Mouse (Mus musculus): Measurements from ENCODE around the gene Mrm2.
A peak's percentile ranks its signal among the peaks of the same experiment; 100 is the strongest.
"Not testable (repeated sequence)": the region's sequence is repeated elsewhere in the genome, so short reads cannot be mapped to it uniquely, and the experiment has no call there.

The Mrm2 gene

DNA sequence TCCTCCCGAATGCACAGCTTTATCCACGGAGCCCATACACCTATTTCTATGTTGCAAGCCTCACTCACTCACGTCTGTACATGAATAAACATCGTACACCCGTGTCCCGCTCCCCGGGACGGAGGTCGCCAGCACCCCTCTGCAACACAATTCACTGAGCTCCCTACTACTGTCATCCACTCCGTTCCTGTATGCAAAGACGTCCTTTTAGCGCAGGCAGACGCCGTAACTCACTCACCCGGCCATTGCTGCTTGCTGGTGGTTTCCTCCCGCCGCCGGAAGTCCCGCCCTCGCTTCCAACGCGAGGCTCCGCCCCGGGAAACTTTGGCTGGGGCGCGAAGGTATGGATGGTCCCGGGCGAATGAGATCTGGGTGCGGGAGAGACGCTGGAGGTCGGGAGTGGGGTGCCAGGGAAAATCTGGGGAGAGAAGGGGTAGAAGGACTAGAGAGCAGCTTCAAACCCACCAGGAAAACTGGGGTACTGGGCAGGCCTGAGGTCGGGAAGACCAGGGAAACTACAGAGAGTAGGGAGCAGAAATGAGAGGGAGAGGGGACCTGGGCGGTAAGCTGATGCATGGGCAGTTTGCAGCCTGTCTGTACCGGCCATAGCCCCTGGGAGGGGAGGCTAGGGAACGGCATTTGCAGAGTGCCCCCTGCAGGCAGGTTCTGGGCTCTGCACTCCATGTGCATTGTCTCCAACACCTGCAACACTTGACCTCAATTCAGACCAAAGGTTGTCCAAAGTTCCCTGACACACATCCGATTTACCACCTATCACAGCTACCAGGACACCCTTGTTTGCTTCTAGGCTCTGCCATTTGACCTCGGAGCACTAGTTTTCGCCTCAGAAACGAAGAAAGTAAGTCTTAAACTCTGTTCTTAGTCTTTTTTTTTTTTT lies at the start of gene Mrm2:
Gene Mrm2, minus strand, starts transcription at position 284 of the 898 bp plus-strand sequence.
- peak; percentile 79 for DNase-seq (ENCODE audit: low read depth)

DNA sequence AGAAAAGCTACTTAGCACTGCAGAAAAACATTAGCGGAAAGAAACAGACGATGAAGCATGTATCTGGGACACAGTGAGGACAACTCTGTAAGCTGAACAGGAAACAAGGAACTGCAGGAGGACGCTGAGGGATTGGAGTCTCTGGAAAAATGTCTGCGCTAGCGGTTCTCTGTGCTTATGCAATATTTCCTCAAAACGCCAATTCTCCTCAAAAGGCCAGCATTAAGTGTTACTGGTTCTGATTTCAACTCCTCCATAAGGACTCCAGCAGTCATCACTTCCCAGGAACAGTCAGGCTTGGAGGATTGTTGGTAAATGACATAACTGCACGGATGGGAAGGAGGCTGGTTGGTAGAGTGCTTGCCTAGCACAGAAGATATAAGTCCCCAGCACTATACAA lies 49.5 kb upstream of the Mrm2 start:
- no peak for DNase-seq (ENCODE audit: low read depth)

- peak; percentile 34 for DNase-seq (ENCODE audit: low read depth)
Measured at GRCm38 (mm10) chr5:140379299-140379698, 47.6 kb upstream of the Mrm2 start.

GRCm38 (mm10) chr5:140378121-140378853 lies 46.6 kb upstream of the Mrm2 start:
- no peak for DNase-seq (ENCODE audit: low read depth)

DNA sequence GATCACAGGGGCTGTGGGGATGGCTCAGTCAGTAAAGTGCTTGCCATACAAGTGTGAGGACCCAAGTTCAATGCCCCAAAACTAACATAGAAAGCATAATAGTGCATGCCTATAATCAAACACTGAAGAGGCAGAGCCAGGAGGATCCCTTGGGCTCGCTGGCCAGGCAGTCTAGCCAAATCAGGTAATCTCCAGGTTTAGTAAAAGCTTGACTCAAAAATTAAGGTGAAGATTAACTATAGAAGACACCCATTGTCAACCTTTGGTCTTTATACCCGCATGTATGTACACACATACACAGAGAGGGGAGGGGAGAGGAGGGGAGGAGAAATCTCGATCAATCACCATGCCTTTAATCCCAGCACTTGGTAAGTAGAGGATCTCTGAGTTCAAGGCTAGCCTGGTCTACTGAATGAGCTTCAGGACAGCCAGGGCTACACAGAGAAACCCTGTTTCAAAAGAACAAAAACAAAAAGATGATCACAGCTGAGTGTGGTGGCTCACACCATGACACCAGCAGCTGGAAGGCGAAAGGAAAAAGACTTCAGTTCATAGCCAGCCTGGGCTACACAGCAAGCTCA lies 43.6 kb upstream of the Mrm2 start:
- DNase-seq (ENCODE audit: low read depth) = no peak

DNA sequence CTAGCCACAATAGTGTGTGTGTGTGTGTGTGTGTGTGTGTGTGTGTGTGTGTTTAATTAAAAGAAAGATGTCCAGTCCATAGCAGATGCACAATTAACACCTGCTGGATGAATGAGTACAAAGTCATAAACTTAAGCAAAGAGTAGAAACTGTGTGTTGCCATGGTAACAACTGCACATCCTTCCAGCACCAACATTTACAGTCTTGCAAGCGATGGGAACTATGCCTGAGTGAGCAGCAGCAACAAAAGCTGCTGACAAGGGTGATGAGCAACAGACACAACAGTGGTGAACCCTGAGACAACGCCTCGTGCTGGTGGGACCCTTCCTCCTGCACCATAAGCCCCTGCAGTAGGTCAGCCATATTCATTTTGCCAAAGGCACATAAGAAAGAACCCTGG lies 42.5 kb upstream of the Mrm2 start:
- DNase-seq (ENCODE audit: low read depth) = no peak

GRCm38 (mm10) chr5:140373711-140374110 lies 42.0 kb upstream of the Mrm2 start:
- DNase-seq (ENCODE audit: low read depth) = no peak

DNA sequence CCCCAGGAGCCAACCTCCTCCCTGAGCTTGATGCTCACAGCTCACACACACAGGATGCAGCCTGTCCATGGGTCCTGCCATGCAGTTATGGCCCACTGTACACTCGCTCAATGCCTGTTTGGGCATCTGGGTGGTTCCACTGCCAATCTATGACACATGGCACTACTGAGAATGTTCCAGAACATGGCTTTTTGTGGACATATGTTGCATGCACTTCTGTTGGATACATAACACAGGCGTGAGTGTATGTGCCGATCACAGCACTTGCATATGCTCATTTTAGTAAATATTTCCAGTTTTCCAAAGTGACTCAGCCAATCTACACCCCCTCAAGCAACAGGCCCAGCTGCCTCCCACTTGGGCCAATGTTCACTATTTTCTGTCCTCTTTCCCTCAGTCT lies 40.0 kb upstream of the Mrm2 start:
- DNase-seq (ENCODE audit: low read depth) = no peak

- no peak for DNase-seq (ENCODE audit: low read depth)
Measured at GRCm38 (mm10) chr5:140370446-140371254, 39.0 kb upstream of the Mrm2 start.

DNA sequence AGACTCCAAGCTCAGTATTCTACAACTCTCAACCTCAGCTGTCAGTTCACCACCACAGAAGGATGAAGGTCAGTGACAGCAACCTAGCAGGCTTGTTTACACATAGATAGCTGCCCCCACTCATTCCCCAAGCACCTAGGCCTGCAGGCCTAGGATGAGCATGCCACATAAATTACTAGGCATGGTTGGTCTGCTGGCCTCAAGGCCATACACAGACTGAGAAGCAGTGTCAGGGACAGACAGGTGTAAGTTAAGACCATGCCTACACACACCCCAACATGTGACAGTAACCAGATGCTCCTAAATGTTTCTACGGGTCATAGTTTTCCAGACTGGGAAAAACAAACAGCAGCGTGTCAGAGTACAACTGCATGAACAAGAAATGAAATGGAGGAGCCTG lies 37.8 kb upstream of the Mrm2 start:
- DNase-seq (ENCODE audit: low read depth) = no peak

DNA sequence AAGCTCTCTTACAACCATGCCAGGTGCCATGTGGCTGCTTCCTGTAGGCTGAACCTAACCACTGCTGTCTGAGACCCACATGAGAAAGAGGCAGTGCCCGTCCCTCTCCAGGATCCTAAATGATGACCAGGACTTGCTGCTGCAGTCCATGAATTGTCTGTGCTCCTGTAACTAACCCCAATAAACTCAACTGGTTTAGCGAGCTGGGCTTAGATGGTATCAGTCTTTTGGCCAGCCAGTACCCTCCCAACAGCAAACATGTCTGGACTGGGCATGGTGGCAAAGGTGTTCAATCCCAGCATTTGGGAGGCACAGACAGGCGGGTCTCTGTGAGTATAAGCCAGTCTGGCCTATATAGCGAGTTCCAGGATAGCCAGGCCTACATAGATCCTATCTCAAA lies 37.2 kb upstream of the Mrm2 start:
- no peak for DNase-seq (ENCODE audit: low read depth)

DNA sequence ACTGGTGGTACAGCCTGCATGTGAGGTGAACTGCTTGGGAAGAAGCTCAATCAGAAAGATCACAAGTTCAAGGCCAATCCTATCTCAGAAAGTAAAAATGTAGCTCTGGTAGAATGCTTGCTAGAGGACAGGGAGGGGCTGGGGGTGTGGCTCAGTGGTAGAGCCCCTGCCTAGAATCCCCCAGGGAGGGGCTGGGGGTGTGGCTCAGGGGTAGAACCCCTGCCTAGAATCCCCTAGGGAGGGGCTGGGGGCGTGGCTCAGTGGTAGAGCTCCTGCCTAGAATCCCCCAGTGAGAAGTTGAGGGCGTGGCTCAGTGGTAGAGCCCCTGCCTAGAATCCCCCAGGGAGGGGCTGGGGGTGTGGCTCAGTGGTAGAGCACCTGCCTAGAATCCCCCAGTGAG lies 36.4 kb upstream of the Mrm2 start:
- not testable (repeated sequence) for DNase-seq (ENCODE audit: low read depth)

DNA sequence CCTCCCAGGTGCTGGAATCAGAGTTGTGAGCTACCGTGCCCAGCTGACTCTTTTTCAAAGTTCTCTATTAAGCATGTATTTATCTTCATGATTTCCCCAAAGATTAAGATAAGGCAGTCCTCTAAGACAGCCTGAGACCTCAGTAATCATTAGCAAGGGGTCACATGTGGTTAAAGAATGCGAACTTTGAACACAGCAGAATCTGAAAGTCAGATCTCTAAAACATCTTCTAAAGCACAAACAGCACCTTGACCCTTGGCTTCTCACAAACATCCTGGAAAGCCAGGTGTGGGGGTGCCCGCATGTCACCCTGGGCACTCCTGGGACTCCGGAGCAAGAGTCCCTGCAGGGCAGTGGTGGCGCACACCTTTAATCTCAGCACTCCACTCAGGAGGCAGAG lies 32.7 kb upstream of the Mrm2 start:
- DNase-seq (ENCODE audit: low read depth) = no peak

DNA sequence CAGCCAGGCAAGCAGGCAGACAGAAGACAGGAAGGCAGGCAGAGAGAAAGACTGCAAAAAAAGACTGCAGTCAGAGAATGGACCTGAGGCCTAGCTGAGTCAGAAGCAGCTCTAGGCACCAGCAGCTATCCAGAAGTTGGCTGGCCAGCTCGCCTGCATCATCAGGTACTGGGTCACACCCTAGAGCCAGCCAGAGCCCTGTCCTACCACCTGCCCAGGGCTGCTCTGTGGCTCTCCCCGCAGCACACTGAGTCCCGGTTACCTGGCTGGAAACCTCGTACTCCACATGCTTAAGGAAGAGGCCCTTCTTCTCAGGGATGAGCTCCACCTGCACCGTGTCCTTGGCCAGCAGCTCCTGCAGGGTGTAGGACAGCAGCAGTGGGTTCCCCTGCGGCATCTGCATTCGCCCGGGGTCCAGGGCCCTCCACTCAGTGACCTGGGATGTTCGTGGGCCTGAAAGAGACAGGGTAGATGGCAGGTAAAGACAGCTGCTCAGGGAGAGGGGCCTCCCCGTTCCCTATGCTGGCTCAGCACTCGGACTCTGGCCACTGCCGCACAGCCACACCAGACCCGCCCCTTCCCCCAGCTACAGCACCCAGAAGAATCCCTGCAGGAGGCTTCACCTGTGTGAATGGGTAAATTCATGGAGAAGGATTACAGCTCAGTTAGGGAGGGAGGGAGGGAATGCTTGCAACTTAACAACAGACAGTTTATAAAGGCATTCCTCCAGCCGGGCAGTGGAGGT lies 28.4 kb upstream of the Mrm2 start:
- DNase-seq (ENCODE audit: low read depth) = no peak

DNA sequence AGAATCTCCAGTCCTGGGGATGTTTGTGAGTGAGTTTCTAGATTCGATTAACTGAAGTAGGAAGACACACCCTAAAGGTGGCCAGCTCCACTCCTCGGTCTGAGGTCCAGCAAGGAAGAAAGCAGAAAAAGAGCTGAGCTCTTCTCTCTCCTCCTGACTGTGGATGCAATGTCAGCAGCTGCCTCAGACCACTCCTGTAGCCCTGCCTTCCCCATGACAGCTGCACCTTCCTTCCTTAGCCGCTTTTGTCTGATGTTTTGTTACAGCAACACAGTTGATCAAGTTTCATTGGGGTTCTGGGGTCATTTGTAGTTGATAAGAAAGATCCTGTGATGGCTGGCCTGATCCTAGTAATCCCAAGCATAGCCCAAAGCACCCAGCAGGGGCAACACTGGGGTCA lies 25.8 kb upstream of the Mrm2 start:
- no peak for DNase-seq (ENCODE audit: low read depth)

DNA sequence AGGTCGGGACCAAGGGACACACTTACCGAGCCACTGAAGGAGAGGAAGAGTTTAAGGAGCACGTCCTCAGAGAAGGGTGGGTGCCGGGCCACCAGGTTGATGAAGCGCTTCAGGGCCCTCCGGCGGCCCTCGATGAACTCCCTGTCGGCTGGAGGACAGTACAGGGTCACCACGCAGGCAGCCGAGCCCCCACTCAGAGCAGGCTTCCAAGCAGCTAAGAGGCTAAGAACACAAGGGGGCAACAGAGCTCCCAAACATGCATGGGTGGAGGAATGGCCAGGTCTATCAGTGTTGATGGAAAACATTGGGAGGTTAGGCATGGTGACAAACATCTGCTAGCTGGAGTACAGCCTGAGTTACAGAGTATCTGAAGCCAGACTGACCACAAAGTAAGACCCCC lies 24.2 kb upstream of the Mrm2 start:
- DNase-seq (ENCODE audit: low read depth) = no peak

GRCm38 (mm10) chr5:140352352-140352751 lies 20.7 kb upstream of the Mrm2 start:
- DNase-seq (ENCODE audit: low read depth) = no peak

DNA sequence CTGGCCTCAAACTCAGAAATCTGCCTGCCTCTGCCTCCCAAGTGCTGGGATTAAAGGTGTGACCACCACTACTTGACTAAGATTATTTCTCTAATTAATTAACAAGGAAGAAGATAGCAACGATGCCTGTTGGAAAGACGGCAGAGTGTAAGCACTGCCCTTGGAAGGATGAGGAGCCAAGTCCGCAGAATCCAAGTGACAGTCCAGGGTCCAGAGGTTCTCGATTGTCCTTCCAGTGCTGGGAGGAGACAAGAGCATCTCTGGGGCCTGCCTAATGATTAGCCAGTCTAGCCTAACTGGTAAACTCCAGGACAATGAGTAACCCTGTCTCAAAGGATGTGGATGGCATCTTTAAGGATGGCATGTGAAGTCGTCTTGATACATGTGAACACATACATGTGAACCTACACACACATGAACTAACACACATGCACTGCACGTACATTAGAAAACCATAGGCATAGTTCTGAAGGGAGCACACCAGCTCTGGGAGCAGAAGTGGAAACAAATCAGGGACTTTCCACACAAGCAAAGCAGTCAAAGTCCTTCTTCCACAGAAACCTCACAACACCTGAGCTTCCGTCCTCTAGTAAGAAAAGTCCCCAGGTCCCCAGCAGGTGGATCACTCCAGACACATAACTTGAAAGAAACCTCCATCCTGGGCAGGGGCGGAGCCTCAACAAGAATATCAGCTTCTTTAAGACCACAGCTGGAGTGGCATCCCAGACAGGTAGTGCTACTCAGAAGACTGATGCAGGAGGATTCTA lies 19.2 kb upstream of the Mrm2 start:
- no peak for DNase-seq (ENCODE audit: low read depth)

DNA sequence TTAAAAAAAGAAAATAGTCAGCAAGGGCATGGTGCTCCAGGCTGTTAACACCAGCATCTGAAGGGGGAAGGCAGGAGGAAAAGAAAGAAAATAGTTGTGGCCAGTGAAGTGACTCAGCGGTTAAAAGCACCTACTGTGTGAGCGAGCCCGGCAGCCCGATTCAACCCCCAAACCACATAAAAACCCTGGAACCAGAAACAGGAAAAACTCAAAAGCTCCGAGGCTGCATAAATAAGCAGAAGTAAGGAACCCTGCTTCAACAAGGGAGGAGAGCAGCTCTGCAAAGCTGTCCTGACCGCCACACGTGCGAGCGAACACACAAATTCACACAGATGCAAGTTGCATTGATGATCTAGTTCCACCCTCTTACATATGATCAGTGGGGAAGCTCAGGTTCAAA lies 18.2 kb upstream of the Mrm2 start:
- DNase-seq (ENCODE audit: low read depth) = no peak

DNA sequence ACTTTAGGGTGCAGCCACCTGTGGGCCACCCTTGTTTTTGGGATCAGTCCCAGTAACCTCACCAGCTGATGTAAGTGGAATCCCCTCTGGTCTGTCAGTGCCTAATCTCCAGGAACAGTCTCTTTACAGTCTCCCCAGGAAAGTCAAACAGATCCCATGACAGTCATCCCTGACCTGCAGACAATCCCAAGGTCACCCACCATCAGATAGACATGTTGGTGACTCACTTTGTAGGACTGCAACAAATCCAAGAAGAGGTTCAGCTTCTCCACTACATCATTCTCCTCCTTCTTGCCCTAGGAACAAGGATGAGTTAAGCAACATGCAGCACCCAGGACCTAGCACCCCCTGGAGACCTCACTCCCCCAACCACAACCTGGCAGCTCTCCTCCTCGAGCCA lies 14.4 kb upstream of the Mrm2 start:
- DNase-seq (ENCODE audit: low read depth) = no peak

GRCm38 (mm10) chr5:140345244-140345643 lies 13.5 kb upstream of the Mrm2 start:
- DNase-seq (ENCODE audit: low read depth) = no peak

Measured in c-Kit-positive CD71-negative TER-119-negative erythroid progenitor cells, embryonic 14.5 days (primary cell).